Mouse (Mus musculus) kidney, adult 11 months (tissue): ENCODE data around the gene Grid2ip.
"Not testable (repeated sequence)": the region's sequence is repeated elsewhere in the genome, so short reads cannot be mapped to it uniquely, and the experiment has no call there.

ENCODE experiments used
- DNase-seq: peaks from one replicate; pipeline ENCODE4 v3.0.0; 2022

The Grid2ip gene

GRCm38 (mm10) chr5:143363678-143364615 lies 6.8 kb downstream of the Grid2ip start:
- DNase-seq: no peak

GRCm38 (mm10) chr5:143367931-143368330 lies 10.8 kb downstream of the Grid2ip start:
- DNase-seq: no peak

GRCm38 (mm10) chr5:143369611-143370255 lies 12.6 kb downstream of the Grid2ip start:
- DNase-seq: no peak

GRCm38 (mm10) chr5:143370416-143371145 lies 13.4 kb downstream of the Grid2ip start:
- DNase-seq: no peak

- no peak for DNase-seq
These were observed 14.0 kb downstream of the Grid2ip start for GRCm38 (mm10) chr5:143371146-143371510.

- DNase-seq: no peak
These were observed 15.7 kb downstream of the Grid2ip start for GRCm38 (mm10) chr5:143372818-143373217.

- peak; percentile 37 for DNase-seq
These were observed 18.1 kb downstream of the Grid2ip start for GRCm38 (mm10) chr5:143375242-143375641.

- DNase-seq: no peak
These were observed 19.0 kb downstream of the Grid2ip start for GRCm38 (mm10) chr5:143376156-143376555.

GRCm38 (mm10) chr5:143386797-143387621 lies 29.9 kb downstream of the Grid2ip start:
- no peak for DNase-seq

GRCm38 (mm10) chr5:143394184-143394583 lies 37.0 kb downstream of the Grid2ip start:
- DNase-seq: no peak

- DNase-seq: not testable (repeated sequence)
These were observed 37.8 kb downstream of the Grid2ip start for GRCm38 (mm10) chr5:143394966-143395365.

GRCm38 (mm10) chr5:143395649-143396048 lies 38.5 kb downstream of the Grid2ip start:
- DNase-seq: no peak

GRCm38 (mm10) chr5:143400501-143400900 lies 43.4 kb downstream of the Grid2ip start:
- no peak for DNase-seq

GRCm38 (mm10) chr5:143401556-143401955 lies 44.4 kb downstream of the Grid2ip start:
- DNase-seq: no peak

GRCm38 (mm10) chr5:143403221-143404147 lies 46.3 kb downstream of the Grid2ip start, which contains the start of gene Kdelr2:
Gene Kdelr2, plus strand, starts transcription at chr5:143403838.
- DNase-seq: peak; percentile 88

- DNase-seq: peak; percentile 19
These were observed 47.2 kb downstream of the Grid2ip start for GRCm38 (mm10) chr5:143404148-143404930.

- peak; percentile 81 for DNase-seq
These were observed 48.1 kb downstream of the Grid2ip start for GRCm38 (mm10) chr5:143405200-143405599.

GRCm38 (mm10) chr5:143406548-143406947 lies 49.4 kb downstream of the Grid2ip start:
- DNase-seq: no peak

- DNase-seq: no peak
These were observed 52.1 kb downstream of the Grid2ip start for GRCm38 (mm10) chr5:143409239-143409638.

- no peak for DNase-seq
These were observed 53.8 kb downstream of the Grid2ip start for GRCm38 (mm10) chr5:143410841-143411395.
